8 mouse cellular contexts compared by ENCODE assay signal in the genomic region with DNA sequence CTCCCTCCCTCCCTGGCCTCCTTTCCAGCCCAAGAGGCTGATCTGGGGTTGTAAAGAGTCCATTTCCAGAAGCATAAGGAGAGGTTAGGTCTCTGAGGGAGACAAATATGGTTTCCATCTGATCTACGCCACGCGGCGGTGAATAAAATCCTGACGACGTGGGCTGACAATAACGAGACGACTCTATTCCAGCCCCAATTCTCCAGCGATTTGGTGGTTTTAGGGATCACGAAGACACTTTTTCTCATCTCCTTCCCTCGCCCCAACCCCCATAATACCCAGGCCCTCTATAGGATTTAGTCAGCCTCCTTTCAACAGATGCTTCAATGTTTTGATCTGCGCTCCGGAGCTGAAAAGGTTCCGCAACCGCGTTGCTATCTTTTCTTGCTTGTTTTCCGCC. TPM values are rescaled to one million over a fixed set of nuclear protein-coding genes. Genes with fewer than 3 reads are reported as not detected.
A peak's percentile ranks its signal among the peaks of the same experiment; 100 is the strongest.
DNase-seq lines count a peak whose midpoint lies in the region; ATAC-seq lines count a peak whose summit lies in the region.

No protein-coding gene starts in this region.

- no peak for ATAC-seq in heart, embryonic 16.5 days (replicated peaks; ENCODE audit: extremely low read depth, insufficient read depth, low FRiP score)
- ATAC-seq in embryonic facial prominence, embryonic 12.5 days (ENCODE audit: insufficient number of reproducible peaks, insufficient read depth, low FRiP score, low TSS enrichment): no peak
- ATAC-seq in hindbrain, embryonic 16.5 days: no peak
- ATAC-seq in midbrain, embryonic 15.5 days (replicated peaks): 0 out of 2 replicates have a peak, but pooled peaks have one; percentile 6

- no peak for DNase-seq in heart, adult 9 months (ENCODE audit: low spot score in 2 of 2)
- no peak for DNase-seq in ovary, postnatal 10 days (ENCODE audit: low spot score)
- no peak for DNase-seq in right cerebral cortex, postnatal 14 days
- DNase-seq in spleen, postnatal 36 days (ENCODE audit: low spot score in 2 of 2): no peak

- no peaks in the 10 kb centered on the region for H3K9me3 ChIP-seq in heart, embryonic 16.5 days (replicated peaks; ENCODE audit: control insufficient read depth, low read length)
- H3K9me3 ChIP-seq in embryonic facial prominence, embryonic 12.5 days: no peaks in the 10 kb centered on the region
- H3K9me3 ChIP-seq in hindbrain, embryonic 16.5 days (ENCODE audit: control insufficient read depth, low read length): no peaks in the 10 kb centered on the region
- no peaks in the 10 kb centered on the region for H3K9me3 ChIP-seq in midbrain, embryonic 15.5 days

- H3K4me2 ChIP-seq in heart, embryonic 16.5 days (ENCODE audit: low read depth, low read length): peak overlapping the region; percentile 60
- peak overlapping the region; percentile 26 for H3K4me2 ChIP-seq in embryonic facial prominence, embryonic 12.5 days (replicated peaks)
- peak overlapping the region; percentile 53 for H3K4me2 ChIP-seq in hindbrain, embryonic 16.5 days (ENCODE audit: low read length)
- peak overlapping the region; percentile 33 for H3K4me2 ChIP-seq in midbrain, embryonic 15.5 days

- no peak overlapping the region for H3K9ac ChIP-seq in heart, embryonic 16.5 days (ENCODE audit: low read length)
- no peak overlapping the region for H3K9ac ChIP-seq in embryonic facial prominence, embryonic 12.5 days
- peak overlapping the region; percentile 41; the same call in 1 of the 2 replicates for H3K9ac ChIP-seq in hindbrain, embryonic 16.5 days (ENCODE audit: low read depth, low read length)
- H3K9ac ChIP-seq in midbrain, embryonic 15.5 days: no peak overlapping the region

- H3K4me1 ChIP-seq in heart, embryonic 16.5 days (ENCODE audit: control insufficient read depth, insufficient read depth, low read length): peaks cover 15% of the 10 kb centered on the region
- H3K4me1 ChIP-seq in embryonic facial prominence, embryonic 12.5 days: peaks cover 3% of the 10 kb centered on the region; the same call in 1 of the 2 replicates
- peaks cover 9% of the 10 kb centered on the region for H3K4me1 ChIP-seq in hindbrain, embryonic 16.5 days (ENCODE audit: control insufficient read depth, insufficient read depth, low read depth, low read length)
- H3K4me1 ChIP-seq in midbrain, embryonic 15.5 days: peaks cover 19% of the 10 kb centered on the region

- no peak overlapping the region for H3K27ac ChIP-seq in heart, embryonic 16.5 days (ENCODE audit: low read length)
- H3K27ac ChIP-seq in embryonic facial prominence, embryonic 12.5 days: no peak overlapping the region
- H3K27ac ChIP-seq in hindbrain, embryonic 16.5 days (ENCODE audit: low read depth, low read length): peak overlapping the region; percentile 57; the same call in 1 of the 2 replicates
- 0 out of 2 replicates have a peak overlapping the region, but pooled peaks have one; percentile 21 for H3K27ac ChIP-seq in midbrain, embryonic 15.5 days

- WGBS in heart, embryonic 16.5 days: 1% methylated on average over 17 of the region's 17 CpGs
- WGBS in embryonic facial prominence, embryonic 12.5 days: 2% methylated on average over 17 of the region's 17 CpGs
- 5% methylated on average over 17 of the region's 17 CpGs for WGBS in hindbrain, embryonic 16.5 days
- WGBS in midbrain, embryonic 15.5 days: under 1% methylated on average over 17 of the region's 17 CpGs

- peaks cover 90% of the 10 kb centered on the region for H3K27me3 ChIP-seq in heart, embryonic 16.5 days (ENCODE audit: control insufficient read depth, insufficient read depth, low read length)
- peaks cover 84% of the 10 kb centered on the region for H3K27me3 ChIP-seq in embryonic facial prominence, embryonic 12.5 days
- peaks cover 44% of the 10 kb centered on the region for H3K27me3 ChIP-seq in hindbrain, embryonic 16.5 days (replicated peaks; ENCODE audit: control insufficient read depth, insufficient read depth, low read length)
- H3K27me3 ChIP-seq in midbrain, embryonic 15.5 days (replicated peaks): peaks cover 83% of the 10 kb centered on the region

- peak overlapping the region; percentile 41 for H3K4me3 ChIP-seq in heart, embryonic 16.5 days (ENCODE audit: low read length)
- H3K4me3 ChIP-seq in embryonic facial prominence, embryonic 12.5 days: no peak overlapping the region
- H3K4me3 ChIP-seq in hindbrain, embryonic 16.5 days (ENCODE audit: low read length): peak overlapping the region; percentile 19; the same call in 1 of the 2 replicates
- 0 out of 2 replicates have a peak overlapping the region, but pooled peaks have one; percentile 11 for H3K4me3 ChIP-seq in midbrain, embryonic 15.5 days

- H3K36me3 ChIP-seq in heart, embryonic 16.5 days (ENCODE audit: control insufficient read depth, insufficient read depth): no peaks in the 10 kb centered on the region
- H3K36me3 ChIP-seq in embryonic facial prominence, embryonic 12.5 days: no peaks in the 10 kb centered on the region
- no peaks in the 10 kb centered on the region for H3K36me3 ChIP-seq in hindbrain, embryonic 16.5 days (ENCODE audit: control insufficient read depth, insufficient read depth, low read length)
- H3K36me3 ChIP-seq in midbrain, embryonic 15.5 days (replicated peaks): no peaks in the 10 kb centered on the region

RNA-seq across cellular contexts. Expression of a gene that starts 19.3 kb away (rescaled TPM):
- polyA plus RNA-seq in heart, embryonic 16.5 days (2015; fragmentation: Nextera tagmentation; extraction: Ambion mirVana): not detected in 2 replicates
- polyA plus RNA-seq in embryonic facial prominence, embryonic 12.5 days (2016; fragmentation: Nextera tagmentation; extraction: Ambion mirVana): 13.7 and 20.8 TPM in 2 replicates
- 40.7 and 43.8 TPM in 2 replicates for polyA plus RNA-seq in hindbrain, embryonic 16.5 days (2015; fragmentation: Nextera tagmentation; extraction: Ambion mirVana)
- polyA plus RNA-seq in midbrain, embryonic 15.5 days (2015; fragmentation: Nextera tagmentation; extraction: Ambion mirVana): 22.5 and 23.3 TPM in 2 replicates

Comparison
In these comparisons a context has a peak if more than half of its experiments do, and no peak if none do; other contexts are left out.
1. H3K27ac ChIP-seq: peak in hindbrain, embryonic 16.5 days (single experiment) and midbrain, embryonic 15.5 days (single experiment); none in heart, embryonic 16.5 days (single experiment) and embryonic facial prominence, embryonic 12.5 days (single experiment).
2. RNA of a gene that starts 19.3 kb away (polyA plus RNA-seq): 40.7 to 43.8 TPM in hindbrain, embryonic 16.5 days, 22.5 to 23.3 TPM in midbrain, embryonic 15.5 days and 13.7 to 20.8 TPM in embryonic facial prominence, embryonic 12.5 days; not detected in heart, embryonic 16.5 days; every median in the first group is over 10 times any median in the second.
3. Peak in every context shown above with its lines, with median percentiles within 50 percentile points of each other: H3K4me2 ChIP-seq.